Mouse (Mus musculus) cerebellum, adult 18-20 months (tissue): ENCODE data around the gene Pacs1.

ENCODE experiments used
- DNase-seq, 2 experiments: peaks; one replicate each; pipeline ENCODE4 v3.0.0; 2021

Pacs1 gene

GRCm38 (mm10) chr19:5094243-5094632 is 178.7 kb downstream of the Pacs1 start:
- DNase-seq, result peak; percentile 96 to 98

GRCm38 (mm10) chr19:5093481-5094242 is 179.3 kb downstream of the Pacs1 start:
- DNase-seq, result no peak

- peak in 1 of 2 experiments; percentile 22 for DNase-seq
These were observed 180.8 kb downstream of the Pacs1 start for GRCm38 (mm10) chr19:5092083-5092482.

GRCm38 (mm10) chr19:5089324-5089723 is 183.6 kb downstream of the Pacs1 start:
- DNase-seq, result peak in 1 of 2 experiments; percentile 31

- DNase-seq, result peak; percentile 90 to 98
These were observed 184.8 kb downstream of the Pacs1 start, which contains the start of gene Yif1a for GRCm38 (mm10) chr19:5087884-5088728. Gene Yif1a (plus strand): TSS chr19:5088538.

- peak in 1 of 2 experiments; percentile 14 for DNase-seq
These were observed 186.4 kb downstream of the Pacs1 start for GRCm38 (mm10) chr19:5086533-5086932.

- peak; percentile 76 to 86 for DNase-seq
These were observed 187.6 kb downstream of the Pacs1 start, which contains the start of gene Tmem151a for GRCm38 (mm10) chr19:5085145-5085863. Gene Tmem151a (minus strand): TSS chr19:5085531.

GRCm38 (mm10) chr19:5084834-5085144 is 188.1 kb downstream of the Pacs1 start:
- peak; percentile 49 to 57 for DNase-seq

GRCm38 (mm10) chr19:5083961-5084833 is 188.7 kb downstream of the Pacs1 start:
- DNase-seq, result peak in 1 of 2 experiments; percentile 25
